Mouse (Mus musculus): Measurements from ENCODE around the gene Dock1.

- TF ChIP-seq CTCF (conservative IDR thresholded peaks at IDR 0.05; ENCODE audit: insufficient read depth, insufficient read length, low read depth, low read length) (no peak), POLR2A (IDR thresholded peaks at IDR 0.05; ENCODE audit: low read depth, low read length) (no peak)
Observed at GRCm38 (mm10) chr7:134809241-134809975, 139.0 kb downstream of the Dock1 start.
